Mouse (Mus musculus): ENCODE results near the gene Ubac1. TPM values are rescaled to one million over a fixed set of nuclear protein-coding genes. Genes with fewer than 3 reads are reported as not detected.

The Ubac1 gene
- total and polyA plus RNA-seq, 3 experiments = 41.3 to 110 (median 99.1) TPM

DNA sequence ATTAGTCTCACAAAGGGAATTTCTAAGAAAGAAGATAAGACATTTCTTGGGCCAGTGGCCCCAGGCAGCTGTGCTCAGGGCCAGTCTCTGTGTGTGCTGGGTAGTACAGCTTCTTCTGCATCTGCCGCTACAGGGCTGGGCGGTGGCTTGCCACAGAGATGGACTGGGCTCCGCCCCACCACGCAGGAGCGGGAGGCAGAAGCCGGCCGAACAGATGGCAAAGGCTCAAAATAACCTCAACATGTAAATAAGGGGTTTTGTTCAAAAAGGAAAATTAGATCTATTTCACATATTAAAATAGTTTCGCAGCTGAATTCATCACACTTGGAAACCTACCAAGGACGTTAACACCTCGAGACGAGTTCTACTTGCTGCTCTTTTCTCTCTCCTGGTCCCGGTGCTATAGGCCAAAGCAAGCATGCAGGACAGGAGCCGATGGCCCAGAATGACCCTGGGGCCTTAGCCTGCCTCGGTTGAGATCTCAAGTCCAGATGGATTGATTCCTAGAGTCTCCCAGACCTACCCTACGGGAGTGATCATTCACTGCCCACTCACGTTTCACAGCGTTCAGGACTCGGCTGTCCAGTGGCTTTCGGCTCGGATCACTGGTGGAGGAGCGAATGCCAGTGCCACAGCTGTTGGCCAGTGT lies 39.6 kb upstream of the Ubac1 start:
- TF ChIP-seq POLR2AphosphoS5 (IDR thresholded peaks at IDR 0.05; ENCODE audit: insufficient replicate concordance, low read depth, low read length) (no peak), GATA1 (IDR thresholded peaks at IDR 0.05; ENCODE audit: borderline replicate concordance, low read length) (no peak), CTCF (IDR thresholded peaks at IDR 0.05; ENCODE audit: low read depth, low read length) (no peak)
- no peak for DNase-seq (ENCODE audit: low spot score)
- no peak overlapping the region for H3K4me3 ChIP-seq (ENCODE audit: low read depth, low read length)
- ATAC-seq (ENCODE audit: extremely low read depth, insufficient number of reproducible peaks, low FRiP score, poor library complexity, severe bottlenecking) = no peak
- H3K36me3 ChIP-seq (replicated peaks) = no peaks in the 10 kb centered on the region
- H3K4me1 ChIP-seq (ENCODE audit: insufficient read depth, low read depth, low read length) = peaks cover 7% of the 10 kb centered on the region; the same call in 1 of the 2 replicates
- H3K27me3 ChIP-seq (ENCODE audit: insufficient read depth, low read length) = peaks cover 43% of the 10 kb centered on the region
- no peaks in the 10 kb centered on the region for H3K9me3 ChIP-seq (replicated peaks)

DNA sequence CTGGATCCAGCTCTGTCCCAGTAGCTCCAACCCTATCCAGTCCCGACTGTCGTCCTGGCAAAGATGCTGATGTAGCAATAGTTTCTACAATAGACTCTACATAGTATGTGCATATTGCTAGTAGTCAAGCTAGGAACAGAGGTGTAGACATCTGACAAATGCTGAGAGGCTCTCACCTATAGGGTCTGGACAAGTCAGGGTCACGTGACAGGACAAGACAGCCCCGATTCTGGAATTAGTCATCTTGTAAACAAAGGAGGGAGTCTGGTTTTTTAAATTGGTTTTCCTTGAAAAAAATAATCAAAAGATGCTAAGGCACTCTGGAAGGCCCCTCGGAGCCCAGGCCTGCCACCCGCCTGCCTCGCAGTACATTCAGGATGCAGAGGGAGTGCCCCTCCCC lies 35.5 kb upstream of the Ubac1 start:
- H3K36me3 ChIP-seq (replicated peaks) = no peaks in the 10 kb centered on the region
- peaks cover 10% of the 10 kb centered on the region for H3K4me1 ChIP-seq (ENCODE audit: insufficient read depth, low read depth, low read length)
- TF ChIP-seq POLR2AphosphoS5 (IDR thresholded peaks at IDR 0.05; ENCODE audit: insufficient replicate concordance, low read depth, low read length) (no peak), GATA2 (IDR thresholded peaks at IDR 0.05; ENCODE audit: borderline replicate concordance, low read depth, low read length) (no peak), TAL1 (conservative IDR thresholded peaks at IDR 0.05; ENCODE audit: low read depth, low read length) (no peak), CTCF (IDR thresholded peaks at IDR 0.05; ENCODE audit: low read depth, low read length) (no peak), GATA1 (IDR thresholded peaks at IDR 0.05; ENCODE audit: borderline replicate concordance, low read length) (no peak)
- H3K27me3 ChIP-seq (ENCODE audit: insufficient read depth, low read length) = peaks cover 49% of the 10 kb centered on the region
- no peak overlapping the region for H3K4me3 ChIP-seq (ENCODE audit: low read depth, low read length)
- DNase-seq (ENCODE audit: low spot score) (no peak), ATAC-seq (ENCODE audit: extremely low read depth, insufficient number of reproducible peaks, low FRiP score, poor library complexity, severe bottlenecking) (no peak)
- H3K9me3 ChIP-seq (replicated peaks) = no peaks in the 10 kb centered on the region

DNA sequence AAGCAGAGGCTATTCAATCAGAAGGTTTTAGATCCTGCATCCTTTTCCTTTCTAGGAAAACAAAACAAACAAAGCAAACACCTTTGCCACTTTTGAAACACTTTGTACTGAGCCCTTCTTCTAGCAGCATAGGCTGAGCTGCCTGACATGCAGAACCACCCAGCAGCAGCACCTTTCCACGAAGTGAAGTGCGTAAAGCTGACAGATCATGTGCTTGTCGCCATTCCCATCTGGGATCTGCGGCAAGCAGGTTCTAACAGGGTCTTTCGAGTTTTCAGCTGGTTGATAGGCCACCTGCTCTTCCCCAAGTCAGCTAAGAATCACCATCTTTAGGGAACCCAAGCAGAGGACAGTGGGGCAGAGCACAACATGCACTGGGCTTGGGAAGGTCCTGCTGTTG lies 34.7 kb upstream of the Ubac1 start:
- peaks cover 5% of the 10 kb centered on the region for H3K4me1 ChIP-seq (ENCODE audit: insufficient read depth, low read depth, low read length)

DNA sequence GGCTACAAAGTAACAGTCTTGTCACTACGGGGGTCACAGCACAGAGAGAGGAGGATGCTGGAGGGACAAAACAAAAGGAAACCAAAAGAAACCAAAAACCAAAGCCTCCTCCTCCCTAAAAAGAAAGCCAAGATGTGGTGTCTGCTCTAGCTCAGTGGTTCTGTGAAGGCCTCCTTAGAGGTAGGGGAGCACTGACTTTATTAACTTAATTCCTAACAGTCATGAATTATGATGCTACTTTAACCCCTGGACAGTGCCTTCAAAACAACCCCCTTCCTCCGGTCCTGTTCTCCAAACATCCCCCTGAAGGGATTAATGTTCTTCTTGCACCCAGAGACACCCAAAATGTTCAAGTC lies 34.2 kb upstream of the Ubac1 start:
- ATAC-seq (ENCODE audit: extremely low read depth, insufficient number of reproducible peaks, low FRiP score, poor library complexity, severe bottlenecking) (no peak), DNase-seq (ENCODE audit: low spot score) (no peak)
- TF ChIP-seq POLR2AphosphoS5 (IDR thresholded peaks at IDR 0.05; ENCODE audit: insufficient replicate concordance, low read depth, low read length) (no peak), TAL1 (conservative IDR thresholded peaks at IDR 0.05; ENCODE audit: low read depth, low read length) (no peak), GATA1 (IDR thresholded peaks at IDR 0.05; ENCODE audit: borderline replicate concordance, low read length) (no peak), CTCF (IDR thresholded peaks at IDR 0.05; ENCODE audit: low read depth, low read length) (no peak), GATA2 (IDR thresholded peaks at IDR 0.05; ENCODE audit: borderline replicate concordance, low read depth, low read length) (no peak)
- peaks cover 5% of the 10 kb centered on the region; the same call in 1 of the 2 replicates for H3K4me1 ChIP-seq (ENCODE audit: insufficient read depth, low read depth, low read length)
- H3K36me3 ChIP-seq (replicated peaks) = no peaks in the 10 kb centered on the region
- H3K27me3 ChIP-seq (ENCODE audit: insufficient read depth, low read length) = peaks cover 43% of the 10 kb centered on the region
- H3K4me3 ChIP-seq (ENCODE audit: low read depth, low read length) = no peak overlapping the region
- H3K9me3 ChIP-seq (replicated peaks) = no peaks in the 10 kb centered on the region

More for the DNA sequence above, 34.7 kb upstream of the Ubac1 start:
- Histone ChIP-seq H3K9me3 (replicated peaks) (no peaks in the 10 kb centered on the region), H3K36me3 (replicated peaks) (no peaks in the 10 kb centered on the region), H3K4me3 (ENCODE audit: low read depth, low read length) (no peak overlapping the region), H3K27me3 (ENCODE audit: insufficient read depth, low read length) (peaks cover 46% of the 10 kb centered on the region)
- no peak for TF ChIP-seq CTCF (IDR thresholded peaks at IDR 0.05; ENCODE audit: low read depth, low read length)
- no peak for TF ChIP-seq GATA2 (IDR thresholded peaks at IDR 0.05; ENCODE audit: borderline replicate concordance, low read depth, low read length)
- TF ChIP-seq TAL1 (conservative IDR thresholded peaks at IDR 0.05; ENCODE audit: low read depth, low read length) = no peak
- ATAC-seq (ENCODE audit: extremely low read depth, insufficient number of reproducible peaks, low FRiP score, poor library complexity, severe bottlenecking) (no peak), DNase-seq (ENCODE audit: low spot score) (no peak)

DNA sequence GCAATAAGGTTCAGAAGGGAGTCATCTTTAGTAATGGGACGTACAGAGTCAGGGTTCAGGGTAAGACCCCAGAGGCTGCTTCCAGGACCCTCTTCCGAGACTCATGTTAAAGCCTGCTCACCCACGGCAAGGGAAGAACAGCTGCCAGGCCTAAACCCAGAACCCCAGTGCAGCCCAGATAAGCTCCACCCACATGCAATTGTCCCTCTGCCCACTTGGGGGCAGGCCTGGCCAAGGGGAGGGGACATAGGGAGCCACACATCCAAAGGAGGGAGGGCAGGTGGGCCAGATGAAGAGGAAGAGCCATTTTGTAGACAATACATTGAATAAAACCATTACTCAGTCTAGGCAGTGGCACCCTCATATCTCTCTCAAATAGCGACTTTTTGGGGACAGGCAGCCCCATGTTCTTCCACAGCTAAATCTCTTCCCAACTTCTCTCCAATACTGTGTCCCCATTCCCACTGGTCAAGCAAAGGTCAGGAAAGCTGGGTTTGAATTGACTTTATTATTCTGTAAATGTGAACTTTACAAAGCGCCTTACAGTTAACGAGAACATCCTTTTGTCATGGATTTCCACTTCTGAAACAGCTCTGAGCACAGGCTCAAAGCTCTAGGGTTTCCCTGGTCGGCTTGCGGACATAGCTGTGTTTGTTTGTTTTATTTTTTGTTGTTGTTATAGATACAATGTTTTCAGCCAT lies 33.6 kb upstream of the Ubac1 start:
- Histone ChIP-seq H3K4me3 (ENCODE audit: low read depth, low read length) (no peak overlapping the region), H3K4me1 (ENCODE audit: insufficient read depth, low read depth, low read length) (peaks cover 5% of the 10 kb centered on the region; the same call in 1 of the 2 replicates), H3K36me3 (replicated peaks) (no peaks in the 10 kb centered on the region), H3K9me3 (replicated peaks) (no peaks in the 10 kb centered on the region), H3K27me3 (ENCODE audit: insufficient read depth, low read length) (peaks cover 43% of the 10 kb centered on the region)
- ATAC-seq (ENCODE audit: extremely low read depth, insufficient number of reproducible peaks, low FRiP score, poor library complexity, severe bottlenecking) (peak; percentile 54; the same call in 1 of the 2 replicates), DNase-seq (ENCODE audit: low spot score) (peak; percentile 73)
- TF ChIP-seq CTCF (IDR thresholded peaks at IDR 0.05; ENCODE audit: low read depth, low read length) = peak; percentile 51
- TF ChIP-seq POLR2AphosphoS5 (IDR thresholded peaks at IDR 0.05; ENCODE audit: insufficient replicate concordance, low read depth, low read length) = no peak

DNA sequence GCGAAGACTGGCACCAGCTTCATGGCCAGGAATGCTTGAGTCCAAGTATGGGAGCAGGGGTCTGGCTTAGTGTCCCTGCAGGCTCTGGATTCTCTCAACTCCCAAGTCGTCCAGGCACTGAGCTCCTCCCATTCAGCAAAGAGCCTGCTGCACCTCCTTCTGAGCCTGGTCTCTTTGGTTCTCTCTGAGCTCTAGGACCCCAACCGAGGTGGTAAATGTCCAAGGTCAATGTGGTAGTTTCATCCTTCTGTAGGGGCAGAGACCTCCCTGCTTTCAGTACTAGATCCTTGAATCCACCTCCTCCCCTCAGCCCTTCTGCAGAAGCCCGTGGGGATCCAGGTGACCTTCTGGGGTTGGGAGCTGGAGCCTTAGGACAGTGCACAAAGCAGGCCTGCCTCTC lies 31.3 kb upstream of the Ubac1 start:
- Histone ChIP-seq H3K4me1 (ENCODE audit: insufficient read depth, low read depth, low read length) (peaks cover 5% of the 10 kb centered on the region; the same call in 1 of the 2 replicates), H3K4me3 (ENCODE audit: low read depth, low read length) (no peak overlapping the region), H3K36me3 (replicated peaks) (no peaks in the 10 kb centered on the region), H3K9me3 (replicated peaks) (no peaks in the 10 kb centered on the region), H3K27me3 (ENCODE audit: insufficient read depth, low read length) (peaks cover 54% of the 10 kb centered on the region)
- TF ChIP-seq GATA1 (IDR thresholded peaks at IDR 0.05; ENCODE audit: borderline replicate concordance, low read length) (no peak), POLR2AphosphoS5 (IDR thresholded peaks at IDR 0.05; ENCODE audit: insufficient replicate concordance, low read depth, low read length) (no peak), GATA2 (IDR thresholded peaks at IDR 0.05; ENCODE audit: borderline replicate concordance, low read depth, low read length) (no peak), CTCF (IDR thresholded peaks at IDR 0.05; ENCODE audit: low read depth, low read length) (no peak), TAL1 (conservative IDR thresholded peaks at IDR 0.05; ENCODE audit: low read depth, low read length) (no peak)
- DNase-seq (ENCODE audit: low spot score) (no peak), ATAC-seq (ENCODE audit: extremely low read depth, insufficient number of reproducible peaks, low FRiP score, poor library complexity, severe bottlenecking) (no peak)
